7 mouse cellular contexts compared by ENCODE assay signal in the genomic region with DNA sequence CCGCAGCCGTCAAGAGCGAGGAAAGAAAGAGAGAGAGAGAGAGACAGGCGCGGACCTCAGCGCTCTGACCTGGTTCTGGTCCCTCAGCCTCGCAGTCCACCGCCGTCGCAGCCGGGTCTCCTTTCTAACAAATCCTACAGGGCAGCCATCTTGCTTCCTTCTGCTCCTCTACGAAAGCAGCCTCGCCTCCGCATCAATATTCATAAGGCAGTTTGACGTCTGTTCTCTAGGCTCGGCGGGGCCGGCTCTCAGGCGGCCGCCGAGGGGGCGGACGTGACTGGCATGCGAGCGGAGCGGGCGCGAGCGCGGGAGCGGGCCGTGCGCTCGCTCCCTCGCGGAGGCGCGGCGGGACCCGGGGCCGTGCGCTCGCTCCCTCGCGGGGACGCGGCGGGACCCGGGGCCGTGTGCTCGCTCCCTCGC. TPM values are rescaled to one million over a fixed set of nuclear protein-coding genes. Genes with fewer than 3 reads are reported as not detected.
DNase-seq lines count a peak whose midpoint lies in the region; ATAC-seq and TF ChIP-seq lines count a peak whose summit lies in the region.

No protein-coding gene starts in this region.

- H3K4me2 ChIP-seq in intestine, postnatal 0 days (replicated peaks; ENCODE audit: low read depth) = peak overlapping the region; percentile 96
- peak overlapping the region; percentile 78 for H3K4me2 ChIP-seq in midbrain, embryonic 11.5 days

- intact Hi-C loops in left cerebral cortex, postnatal 4 days (cut with DNase I) = loop anchor here (10.0 kb wide), 1 partner anchor 229 kb away; a partner anchor contains a TSS

- ATAC-seq in intestine, postnatal 0 days = peak; percentile 92
- ATAC-seq in midbrain, embryonic 11.5 days (ENCODE audit: low FRiP score) = peak; percentile 96

- no peaks in the 10 kb centered on the region for H3K36me3 ChIP-seq in intestine, postnatal 0 days (ENCODE audit: control insufficient read depth, insufficient read depth)
- no peaks in the 10 kb centered on the region for H3K36me3 ChIP-seq in midbrain, embryonic 11.5 days (ENCODE audit: control insufficient read depth, insufficient read depth, low read length)

- H3K9ac ChIP-seq in intestine, postnatal 0 days (ENCODE audit: low read depth, low read length) = peak overlapping the region; percentile 90
- H3K9ac ChIP-seq in midbrain, embryonic 11.5 days (ENCODE audit: low read length) = peak overlapping the region; percentile 87

- H3K4me1 ChIP-seq in intestine, postnatal 0 days (replicated peaks; ENCODE audit: control insufficient read depth, insufficient read depth, low read length) = no peaks in the 10 kb centered on the region; the same call in none of the 2 replicates
- H3K4me1 ChIP-seq in midbrain, embryonic 11.5 days (ENCODE audit: control insufficient read depth, insufficient read depth, low read length) = peaks cover 4% of the 10 kb centered on the region; the same call in 1 of the 2 replicates

- peak; percentile 78 to 81 for DNase-seq in adrenal gland, adult 18-20 months (ENCODE audit: low spot score in 2 of 2)
- peak; percentile 97 for DNase-seq in embryo, embryonic 11 days
- DNase-seq in gastrocnemius, postnatal 4 days (ENCODE audit: low spot score in 2 of 2) = peak; percentile 71 to 83
- DNase-seq in left cerebral cortex, postnatal 4 days = peak; percentile 87
- DNase-seq in midbrain, embryonic 11.5 days (ENCODE audit: low spot score, missing footprints) = peak; percentile 98
- peak; percentile 87 for DNase-seq in skeletal muscle tissue, adult 2 months (ENCODE audit: low read depth, low spot score)

- TF ChIP-seq CTCF in intestine, postnatal 0 days (IDR thresholded peaks at IDR 0.05; ENCODE audit: low read depth) = no peak

- WGBS in intestine, postnatal 0 days = 0% methylated on average over 48 of the region's 52 CpGs
- WGBS in midbrain, embryonic 11.5 days = under 1% methylated on average over 49 of the region's 52 CpGs

- H3K27me3 ChIP-seq in intestine, postnatal 0 days (replicated peaks; ENCODE audit: control insufficient read depth, insufficient read depth, low read length) = no peaks in the 10 kb centered on the region
- H3K27me3 ChIP-seq in midbrain, embryonic 11.5 days (ENCODE audit: control insufficient read depth, insufficient read depth, low read length) = no peaks in the 10 kb centered on the region

- peak overlapping the region; percentile 90 for H3K27ac ChIP-seq in intestine, postnatal 0 days (ENCODE audit: low read depth, low read length)
- peak overlapping the region; percentile 91 for H3K27ac ChIP-seq in midbrain, embryonic 11.5 days (ENCODE audit: low read depth, low read length)

- peak overlapping the region; percentile 72 for H3K4me3 ChIP-seq in intestine, postnatal 0 days (ENCODE audit: low read depth, low read length)
- H3K4me3 ChIP-seq in midbrain, embryonic 11.5 days (ENCODE audit: low read depth, low read length) = peak overlapping the region; percentile 77

- H3K9me3 ChIP-seq in intestine, postnatal 0 days (ENCODE audit: control insufficient read depth) = no peaks in the 10 kb centered on the region
- H3K9me3 ChIP-seq in midbrain, embryonic 11.5 days (ENCODE audit: control insufficient read depth, low read length) = no peaks in the 10 kb centered on the region

RNA-seq across cellular contexts. Expression of a gene that starts 0.8 kb away (rescaled TPM):
- total RNA-seq in adrenal gland, adult 18-20 months (2021) = 10 to 100 TPM; 31.7 to 36.2 TPM
- 100 to 1,000 TPM in 1 of 2 experiments, 10 to 100 TPM in 1; 79.2 to 104 TPM for total RNA-seq in gastrocnemius, postnatal 4 days (2021)
- 9.6 and 10.0 TPM in 2 replicates for polyA plus RNA-seq in intestine, postnatal 0 days (2015; fragmentation: Nextera tagmentation; extraction: Ambion mirVana)
- total RNA-seq in left cerebral cortex, postnatal 4 days (2021) = 10 to 100 TPM; 62.0 to 68.6 TPM
- 15.0 and 16.3 TPM in 2 replicates for polyA plus RNA-seq in midbrain, embryonic 11.5 days (2014; fragmentation: Nextera tagmentation; extraction: Ambion mirVana)

Comparison
In these comparisons a context has a peak if more than half of its experiments do, and no peak if none do; other contexts are left out.
1. Peak in every context shown above with its lines: DNase-seq, ATAC-seq, H3K4me3 ChIP-seq and H3K27ac ChIP-seq.